Mouse (Mus musculus) liver, postnatal 0 days (tissue): ENCODE measurements around the gene Stfa2l1.
"Not testable (repeated sequence)": the region's sequence is repeated elsewhere in the genome, so short reads cannot be mapped to it uniquely, and the experiment has no call there.

ENCODE experiments used
- CTCF ChIP-seq: sonication (generic); IDR thresholded peaks from 2 replicates; pipeline ENCODE4 v1.5.1; 2016; ENCODE audit warnings: antibody characterized with exemption, low read depth
- EP300 ChIP-seq: IDR thresholded peaks from 2 replicates; pipeline ENCODE4 v1.6.1; 2016; ENCODE audit warnings: antibody characterized with exemption, low read depth, mild to moderate bottlenecking

DNA sequence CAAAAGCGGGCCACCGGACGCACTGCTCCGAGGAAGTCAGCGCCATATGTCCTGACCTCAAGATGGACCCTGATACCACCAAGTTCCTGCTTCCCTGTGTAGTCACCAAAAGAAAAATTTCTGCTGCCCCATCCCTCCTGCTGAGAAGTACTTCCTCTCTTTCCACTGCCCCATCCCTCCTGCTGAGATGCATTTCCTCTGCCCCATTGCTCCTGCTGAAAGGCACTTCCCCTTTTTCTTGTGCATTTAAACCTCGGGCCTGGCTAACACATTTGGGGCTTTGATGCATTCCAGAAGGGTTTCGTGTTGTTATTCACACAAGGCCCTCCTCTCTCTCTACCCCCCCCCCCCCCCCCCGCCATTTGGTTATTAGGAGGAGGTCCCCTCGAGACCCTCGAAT is 11.2 kb downstream of the Stfa2l1 start:
- TF ChIP-seq CTCF, EP300: not testable (repeated sequence)
